Mouse (Mus musculus) C2C12 (cell line): ENCODE data around the gene Slc15a2. TPM values are rescaled to one million over a fixed set of nuclear protein-coding genes. Genes with fewer than 3 reads are reported as not detected.

ENCODE experiments used
- H3K27me3 ChIP-seq: one replicate; pipeline ENCODE4 v1.6.1; 2011; ENCODE audit not compliant: control insufficient read depth, insufficient read depth, insufficient read length
- H3K36me3 ChIP-seq: one replicate; pipeline ENCODE4 v1.6.1; 2011; ENCODE audit not compliant: control insufficient read depth, insufficient read depth
- H3K4me3 ChIP-seq: one replicate; pipeline ENCODE4 v1.5.1; 2011; ENCODE audit warnings: mild to moderate bottlenecking, control low read depth; ENCODE audit not compliant: poor library complexity, insufficient read depth, severe bottlenecking
- H3K79me2 ChIP-seq: one replicate; pipeline ENCODE4 v1.6.1; 2011; ENCODE audit not compliant: control insufficient read depth, insufficient read depth
- H3K79me3 ChIP-seq: one replicate; pipeline ENCODE4 v1.6.1; 2011; ENCODE audit warnings: low read depth, control low read depth
- H3ac ChIP-seq: one replicate; pipeline ENCODE3; 2011; ENCODE audit warnings: low read depth; ENCODE audit not compliant: control insufficient read depth, insufficient read length
- CEBPB ChIP-seq: IDR thresholded peaks from one replicate; pipeline ENCODE4 v1.6.1; 2011; ENCODE audit warnings: low read depth, mild to moderate bottlenecking, control low read depth, moderate library complexity
- CTCF ChIP-seq: IDR thresholded peaks from one replicate; pipeline ENCODE4 v1.5.1; 2011; ENCODE audit not compliant: control insufficient read depth, insufficient read depth, insufficient read length
- FOSL1 ChIP-seq: IDR thresholded peaks from one replicate; pipeline ENCODE4 v1.8.0; 2011; ENCODE audit warnings: mild to moderate bottlenecking, low read length; ENCODE audit not compliant: poor library complexity, insufficient read depth, severe bottlenecking
- MAX ChIP-seq: IDR thresholded peaks from one replicate; pipeline ENCODE4 v1.6.1; 2011; ENCODE audit warnings: mild to moderate bottlenecking, control low read depth
- MYOD1 ChIP-seq: IDR thresholded peaks from one replicate; pipeline ENCODE4 v1.6.1; 2011; ENCODE audit warnings: low read depth; ENCODE audit not compliant: control insufficient read depth, insufficient read length
- MYOG ChIP-seq: IDR thresholded peaks from one replicate; pipeline ENCODE4 v1.6.1; 2011; ENCODE audit not compliant: control insufficient read depth, insufficient read length; ENCODE audit errors: extremely low read depth
- USF1 ChIP-seq: IDR thresholded peaks from one replicate; pipeline ENCODE4 v1.6.1; 2011; ENCODE audit warnings: low read depth, mild to moderate bottlenecking, control low read depth, moderate library complexity
- polyA plus RNA-seq: library from polyadenylated mRNA; unstranded; fragments of >200 nt; fragmentation: generic; extraction: Trizol; gene quantifications from one replicate; pipeline ENCODE4 v1.2.1, GENCODE M21; 2012; ENCODE audit warnings: missing spikeins

Gene Slc15a2
- polyA plus RNA-seq, 1 experiment: not detected

DNA sequence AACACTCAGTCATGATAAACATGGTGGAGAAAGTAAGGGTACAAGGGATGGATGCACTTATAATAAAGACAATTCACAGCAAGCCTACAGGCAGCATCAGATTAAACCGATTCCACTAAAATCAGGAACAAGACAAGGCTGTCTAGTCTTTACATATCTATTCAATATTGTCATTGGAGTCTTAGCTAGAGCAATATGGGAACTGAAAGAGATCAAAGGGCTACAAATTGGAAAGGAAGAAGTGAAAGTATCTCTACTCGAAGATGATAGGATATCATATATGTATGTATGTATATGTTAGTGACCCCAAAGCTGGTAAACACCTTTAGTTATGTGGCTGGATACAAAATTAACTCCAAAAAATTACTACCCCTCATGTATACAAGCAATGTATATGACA lies 55.8 kb downstream of the Slc15a2 start:
- Histone ChIP-seq H3K27me3 (no peaks in the 10 kb centered on the region), H3K79me2 (no peaks in the 10 kb centered on the region), H3K4me3 (no peak overlapping the region), H3K36me3 (no peaks in the 10 kb centered on the region), H3ac (no peak overlapping the region), H3K79me3 (no peaks in the 10 kb centered on the region)
- no peak for TF ChIP-seq MYOG
- no peak for TF ChIP-seq CEBPB
- no peak for TF ChIP-seq CTCF
- no peak for TF ChIP-seq MAX
- TF ChIP-seq FOSL1: no peak
- no peak for TF ChIP-seq USF1
- no peak for TF ChIP-seq MYOD1

- TF ChIP-seq USF1 (no peak), CEBPB (no peak)
- Histone ChIP-seq H3K79me2 (no peaks in the 10 kb centered on the region), H3K36me3 (no peaks in the 10 kb centered on the region)
Observed at GRCm38 (mm10) chr16:36723880-36724443, 60.8 kb downstream of the Slc15a2 start.

DNA sequence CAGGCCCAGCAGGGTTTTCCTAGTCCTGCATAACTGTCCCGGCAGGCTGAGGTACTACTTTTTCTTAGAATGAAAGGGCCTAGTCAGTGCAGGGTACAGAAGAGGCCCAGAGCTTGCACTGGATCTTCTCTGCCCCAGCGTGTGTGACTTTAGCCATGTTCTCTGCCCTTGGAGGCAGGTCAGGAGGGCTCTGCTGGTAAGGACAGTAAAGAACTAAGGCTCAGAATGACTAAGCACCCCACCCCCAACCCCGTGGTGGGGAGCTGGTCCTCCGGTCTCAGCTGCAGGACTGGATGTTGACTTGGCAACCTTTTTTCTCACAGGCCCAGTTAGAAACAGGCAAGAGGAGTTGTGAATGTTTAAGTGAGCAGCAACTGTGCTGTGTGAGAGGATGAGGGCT lies 62.0 kb downstream of the Slc15a2 start:
- no peak for TF ChIP-seq MYOG
- no peak for TF ChIP-seq CEBPB
- no peak for TF ChIP-seq FOSL1
- no peak for TF ChIP-seq MYOD1
- TF ChIP-seq MAX: no peak
- no peak for TF ChIP-seq CTCF
- TF ChIP-seq USF1: no peak
- no peak overlapping the region for H3K4me3 ChIP-seq
- peaks cover 6% of the 10 kb centered on the region for H3K27me3 ChIP-seq
- no peaks in the 10 kb centered on the region for H3K79me2 ChIP-seq
- no peak overlapping the region for H3ac ChIP-seq
- no peaks in the 10 kb centered on the region for H3K36me3 ChIP-seq
- H3K79me3 ChIP-seq: no peaks in the 10 kb centered on the region

More at GRCm38 (mm10) chr16:36723880-36724443, 60.8 kb downstream of the Slc15a2 start:
- H3K79me3 ChIP-seq: no peaks in the 10 kb centered on the region
- H3K27me3 ChIP-seq: peaks cover 6% of the 10 kb centered on the region
- H3ac ChIP-seq: no peak overlapping the region
- no peak overlapping the region for H3K4me3 ChIP-seq

DNA sequence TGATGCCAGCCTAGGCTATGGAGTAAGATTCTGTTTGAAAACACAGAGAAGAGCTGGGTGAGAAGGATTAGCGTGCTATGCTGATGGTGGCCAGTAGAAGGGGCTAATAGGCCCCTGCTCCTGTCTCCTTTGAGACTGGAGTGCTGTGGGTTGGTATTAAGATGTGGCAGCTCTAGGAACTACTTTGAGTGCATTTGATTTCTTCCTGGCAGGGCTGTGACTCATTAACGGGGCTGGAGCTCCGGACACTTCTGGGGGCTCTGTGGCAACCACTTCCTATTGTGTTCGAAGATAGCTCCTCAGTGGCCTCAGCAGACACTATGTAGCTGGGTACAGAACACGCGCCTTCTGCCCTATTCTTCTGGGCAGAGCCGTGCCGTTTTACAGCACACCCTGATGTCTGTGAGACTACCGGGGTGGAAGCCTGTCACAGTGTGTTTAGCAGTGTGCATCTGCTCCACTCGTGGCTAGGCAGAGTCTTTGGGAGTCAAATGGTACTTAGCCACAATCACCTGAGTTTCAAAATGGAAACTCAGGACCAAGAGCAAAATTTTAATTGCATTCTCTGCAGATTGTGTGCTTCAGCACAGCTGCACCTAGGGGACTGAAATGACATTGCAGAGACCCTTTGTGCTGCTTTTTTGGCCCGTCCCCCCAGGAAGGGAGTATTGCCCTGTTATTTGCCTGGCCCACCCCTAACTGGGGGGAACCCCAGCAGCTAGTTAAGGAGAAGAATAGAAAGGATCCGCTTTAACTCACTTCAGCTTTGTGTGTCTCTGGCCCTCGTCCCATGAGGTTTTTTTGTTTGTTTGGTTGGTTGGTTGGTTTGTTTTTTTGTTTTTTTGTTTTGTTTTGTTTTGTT lies 64.3 kb downstream of the Slc15a2 start:
- Histone ChIP-seq H3K79me2 (no peaks in the 10 kb centered on the region), H3ac (no peak overlapping the region), H3K4me3 (no peak overlapping the region), H3K27me3 (peaks cover 6% of the 10 kb centered on the region), H3K36me3 (no peaks in the 10 kb centered on the region), H3K79me3 (no peaks in the 10 kb centered on the region)
- TF ChIP-seq USF1 (no peak), FOSL1 (no peak)

DNA sequence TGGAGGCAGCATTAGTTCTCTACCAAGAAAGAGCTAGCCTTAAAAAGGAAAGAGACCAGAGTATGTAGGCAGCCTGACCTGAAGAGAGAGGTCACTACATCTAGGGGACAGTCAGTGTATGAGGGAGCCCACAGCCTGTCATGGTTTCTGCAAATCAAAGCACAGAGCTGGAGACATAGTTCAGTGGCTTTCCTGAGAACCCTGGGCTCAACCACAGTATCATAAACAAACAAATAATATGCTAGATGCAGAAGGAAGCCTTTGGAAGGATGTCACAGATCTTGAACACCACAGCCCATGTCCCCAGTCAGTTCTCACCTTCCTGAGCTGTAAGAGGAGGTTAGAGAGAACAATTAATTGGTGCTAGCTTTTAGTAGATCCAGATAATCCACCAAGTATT lies 66.1 kb downstream of the Slc15a2 start:
- Histone ChIP-seq H3ac (no peak overlapping the region), H3K79me3 (no peaks in the 10 kb centered on the region), H3K36me3 (no peaks in the 10 kb centered on the region), H3K27me3 (peaks cover 6% of the 10 kb centered on the region), H3K79me2 (no peaks in the 10 kb centered on the region), H3K4me3 (no peak overlapping the region)
- TF ChIP-seq FOSL1: no peak
- TF ChIP-seq USF1: no peak
- TF ChIP-seq MYOD1: no peak
- no peak for TF ChIP-seq MYOG
- TF ChIP-seq MAX: no peak
- no peak for TF ChIP-seq CTCF
- TF ChIP-seq CEBPB: no peak

- Histone ChIP-seq H3K79me2 (no peaks in the 10 kb centered on the region), H3K79me3 (no peaks in the 10 kb centered on the region)
- no peak for TF ChIP-seq MYOD1
- TF ChIP-seq USF1: no peak
- TF ChIP-seq CTCF: no peak
- TF ChIP-seq FOSL1: no peak
- TF ChIP-seq MYOG: no peak
- TF ChIP-seq CEBPB: no peak
- TF ChIP-seq MAX: no peak
Observed at GRCm38 (mm10) chr16:36717481-36717880, 67.3 kb downstream of the Slc15a2 start.

More at GRCm38 (mm10) chr16:36717481-36717880, 67.3 kb downstream of the Slc15a2 start:
- Histone ChIP-seq H3K4me3 (no peak overlapping the region), H3K36me3 (no peaks in the 10 kb centered on the region), H3ac (no peak overlapping the region), H3K27me3 (peaks cover 6% of the 10 kb centered on the region)
